Mouse (Mus musculus) heart, adult 2 months (tissue): ENCODE measurements around the gene Krtcap2.

Experiments used
- CTCF ChIP-seq: fragments of 200-600 bp; IDR thresholded peaks from 2 replicates; pipeline ENCODE4 v1.8.1; 2022; ENCODE audit warnings: antibody characterized with exemption, mild to moderate bottlenecking, moderate library complexity
- EP300 ChIP-seq: fragments of 200-500 bp; IDR thresholded peaks from 2 replicates; pipeline ENCODE4 v1.6.1; 2011; ENCODE audit warnings: low read depth, low read length, control low read depth; ENCODE audit not compliant: insufficient read depth
- POLR2A ChIP-seq: fragments of 200-500 bp; IDR thresholded peaks from 2 replicates; pipeline ENCODE4 v1.6.1; 2011; ENCODE audit warnings: mild to moderate bottlenecking, low read depth, low read length, control low read depth; ENCODE audit not compliant: insufficient read depth

DNA sequence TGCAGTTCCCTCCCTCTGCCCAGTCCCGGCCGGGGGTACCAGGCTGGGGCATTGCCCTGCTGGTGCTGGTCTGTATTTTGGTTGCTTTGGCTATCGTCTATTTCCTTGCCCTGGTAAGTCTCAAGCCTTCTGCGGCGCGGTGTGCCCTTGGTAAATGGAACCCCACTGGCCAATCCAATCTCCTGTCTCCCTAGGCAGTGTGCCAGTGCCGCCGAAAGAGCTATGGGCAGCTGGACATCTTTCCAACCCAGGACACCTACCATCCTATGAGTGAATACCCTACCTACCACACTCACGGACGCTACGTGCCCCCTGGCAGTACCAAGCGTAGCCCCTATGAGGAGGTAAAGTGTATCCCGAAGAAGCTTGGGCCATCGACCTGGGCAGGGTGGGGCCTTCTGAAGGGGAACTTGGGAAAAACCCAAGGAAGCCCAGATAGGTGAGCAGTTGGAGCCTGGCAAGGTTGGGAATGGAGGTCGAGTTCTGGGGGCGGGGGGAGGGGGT is 13.9 kb upstream of the Krtcap2 start:
- TF ChIP-seq CTCF (no peak), POLR2A (no peak), EP300 (no peak)
